Mouse (Mus musculus) mouse embryonic stem cell (cell line): ENCODE results near the gene Rgp1.

ENCODE experiments used
- in situ Hi-C, 2 experiments: fragments of 300-500 bp; cut with MboI; formaldehyde crosslinking; loops; 1 replicate in 1 of 2; 3 replicates in 1 of 2; pipeline ENCODE4 v1.14.3; 2019 to 2020; ENCODE audit warnings: low sequenced_read_pairs in 2 of 2, low pct_unique_long_range_greater_than_20kb in 1 of 2, mixed read lengths in 1 of 2; ENCODE audit not compliant: unreplicated experiment in 1 of 2

The Rgp1 gene

GRCm38 (mm10) chr4:43561436-43561996 is 17.0 kb upstream of the Rgp1 start:
- in situ Hi-C loops, result no loop called here

- in situ Hi-C loops, result no loop called here
These were observed 16.3 kb upstream of the Rgp1 start, which contains the start of the genes Creb3 and Tln1 for GRCm38 (mm10) chr4:43561997-43562768. Creb3 (plus strand) TSS chr4:43562332. Tln1 (minus strand) TSS chr4:43562691.

- in situ Hi-C loops, result no loop called here
These were observed 15.5 kb upstream of the Rgp1 start for GRCm38 (mm10) chr4:43562769-43563600.

GRCm38 (mm10) chr4:43563601-43563875 is 15.0 kb upstream of the Rgp1 start:
- in situ Hi-C loops, result no loop called here

- in situ Hi-C loops, result no loop called here
These were observed 14.3 kb upstream of the Rgp1 start for GRCm38 (mm10) chr4:43564231-43564630.

GRCm38 (mm10) chr4:43567140-43567539 is 11.4 kb upstream of the Rgp1 start:
- in situ Hi-C loops, result no loop called here

- in situ Hi-C loops, result no loop called here
These were observed 7.0 kb upstream of the Rgp1 start for GRCm38 (mm10) chr4:43571395-43572045.

- in situ Hi-C loops, result no loop called here
These were observed 5.0 kb upstream of the Rgp1 start for GRCm38 (mm10) chr4:43573561-43573960.

- in situ Hi-C loops, result no loop called here
These were observed 3.2 kb upstream of the Rgp1 start for GRCm38 (mm10) chr4:43575356-43575755.

GRCm38 (mm10) chr4:43577237-43577881 is 1.2 kb upstream of the Rgp1 start:
- in situ Hi-C loops, result no loop called here

GRCm38 (mm10) chr4:43579256-43579655 is 741 bp downstream of the Rgp1 start:
- in situ Hi-C loops, result no loop called here

GRCm38 (mm10) chr4:43579731-43580130 is 1.2 kb downstream of the Rgp1 start:
- in situ Hi-C loops, result no loop called here

GRCm38 (mm10) chr4:43580721-43581120 is 2.2 kb downstream of the Rgp1 start:
- in situ Hi-C loops, result no loop called here

GRCm38 (mm10) chr4:43581381-43581780 is 2.9 kb downstream of the Rgp1 start:
- in situ Hi-C loops, result no loop called here

- in situ Hi-C loops, result no loop called here
These were observed 3.7 kb downstream of the Rgp1 start for GRCm38 (mm10) chr4:43582241-43582640.

GRCm38 (mm10) chr4:43583421-43583820 is 4.9 kb downstream of the Rgp1 start:
- in situ Hi-C loops, result no loop called here

- in situ Hi-C loops, result no loop called here
These were observed 6.2 kb downstream of the Rgp1 start, which contains the start of gene Msmp for GRCm38 (mm10) chr4:43584444-43585416. Msmp (minus strand) TSS chr4:43584494.
